Mouse (Mus musculus) heart, embryonic 10.5 days (tissue): ENCODE measurements at regions not wholly inside any gene's neighbourhood (a gene's known extent, or its start where the extent isn't known, plus 50 kb on each side); places are given as distances from the start of the nearest gene placed in this dataset.

Source experiments
- DNase-seq: peaks from one replicate; pipeline ENCODE4 v3.0.0-alpha.2; 2017; ENCODE audit warnings: low spot score
- H3K27ac ChIP-seq: fragments of 300-500 bp; sonication (generic); 2 replicates; pipeline ENCODE4 v1.5.1; 2016; ENCODE audit warnings: mild to moderate bottlenecking
- H3K27me3 ChIP-seq: fragments of 300-500 bp; sonication (generic); 2 replicates; pipeline ENCODE4 v1.6.1; 2016; ENCODE audit warnings: mild to moderate bottlenecking; ENCODE audit not compliant: poor library complexity, insufficient read depth, severe bottlenecking
- H3K36me3 ChIP-seq: fragments of 300-500 bp; sonication (generic); 2 replicates; pipeline ENCODE4 v1.6.1; 2016; ENCODE audit warnings: mild to moderate bottlenecking, moderate library complexity
- H3K4me1 ChIP-seq: fragments of 300-500 bp; sonication (generic); 2 replicates; pipeline ENCODE4 v1.6.1; 2016; ENCODE audit warnings: mild to moderate bottlenecking
- H3K4me3 ChIP-seq: fragments of 300-500 bp; sonication (generic); 2 replicates; pipeline ENCODE4 v1.5.1; 2016; ENCODE audit warnings: mild to moderate bottlenecking, moderate library complexity
- H3K9me3 ChIP-seq: fragments of 300-500 bp; sonication (generic); 2 replicates; pipeline ENCODE4 v1.6.1; 2016; ENCODE audit warnings: mild to moderate bottlenecking, moderate library complexity
- WGBS: fragments of 180-500 bp; shearing (Covaris S2); methylation state at CpG from one replicate; pipeline ENCODE4 v1.1.7; 2016; 5-methylcytosine and 5-hydroxymethylcytosine counted together

- Histone ChIP-seq H3K4me1 (no peaks in the 10 kb centered on the region), H3K36me3 (no peaks in the 10 kb centered on the region), H3K27me3 (no peaks in the 10 kb centered on the region), H3K4me3 (no peak overlapping the region), H3K9me3 (no peaks in the 10 kb centered on the region), H3K27ac (no peak overlapping the region)
- no peak for DNase-seq
- WGBS, result 71% methylated on average over 10 of the region's 10 CpGs
Measured at GRCm38 (mm10) chr12:56472856-56473647, 63.7 kb downstream of the Nkx2-1 start.

- no peak for DNase-seq
- H3K36me3 ChIP-seq, result no peaks in the 10 kb centered on the region
- H3K4me3 ChIP-seq, result no peak overlapping the region
- no peaks in the 10 kb centered on the region for H3K4me1 ChIP-seq
- H3K9me3 ChIP-seq, result no peaks in the 10 kb centered on the region
- no peak overlapping the region for H3K27ac ChIP-seq
- WGBS, result 79% methylated on average over 10 of the region's 10 CpGs
- H3K27me3 ChIP-seq, result no peaks in the 10 kb centered on the region
Measured at GRCm38 (mm10) chr12:56470932-56471500, 65.7 kb downstream of the Nkx2-1 start.

GRCm38 (mm10) chr12:56459508-56460119 is 77.1 kb downstream of the Nkx2-1 start:
- Histone ChIP-seq H3K9me3 (no peaks in the 10 kb centered on the region), H3K4me1 (0 out of 2 replicates have a peak, but pooled peaks cover 4% of the 10 kb centered on the region), H3K27me3 (peaks cover 18% of the 10 kb centered on the region; the same call in 1 of the 2 replicates), H3K36me3 (no peaks in the 10 kb centered on the region), H3K27ac (no peak overlapping the region), H3K4me3 (peak overlapping the region; percentile 42)
- no peak for DNase-seq
- 9% methylated on average over 10 of the region's 10 CpGs for WGBS

- Histone ChIP-seq H3K27me3 (peaks cover 18% of the 10 kb centered on the region; the same call in 1 of the 2 replicates), H3K9me3 (no peaks in the 10 kb centered on the region), H3K4me3 (peak overlapping the region; percentile 42), H3K4me1 (0 out of 2 replicates have a peak, but pooled peaks cover 4% of the 10 kb centered on the region), H3K27ac (no peak overlapping the region), H3K36me3 (no peaks in the 10 kb centered on the region)
- no peak for DNase-seq
- WGBS, result 14% methylated on average over 16 of the region's 16 CpGs
Measured at GRCm38 (mm10) chr12:56458665-56459507, 77.8 kb downstream of the Nkx2-1 start.

- WGBS, result 48% methylated on average over 5 of the region's 5 CpGs
- Histone ChIP-seq H3K9me3 (no peaks in the 10 kb centered on the region), H3K27me3 (peaks cover 18% of the 10 kb centered on the region; the same call in 1 of the 2 replicates), H3K27ac (no peak overlapping the region), H3K4me1 (0 out of 2 replicates have a peak, but pooled peaks cover 4% of the 10 kb centered on the region), H3K36me3 (no peaks in the 10 kb centered on the region), H3K4me3 (no peak overlapping the region)
- no peak for DNase-seq
Measured at GRCm38 (mm10) chr12:56457951-56458350, 78.8 kb downstream of the Nkx2-1 start.

GRCm38 (mm10) chr12:56457356-56457755 is 79.4 kb downstream of the Nkx2-1 start:
- no peak overlapping the region for H3K4me3 ChIP-seq
- no peak overlapping the region for H3K27ac ChIP-seq
- no peaks in the 10 kb centered on the region for H3K36me3 ChIP-seq
- no peak for DNase-seq
- peaks cover 15% of the 10 kb centered on the region; the same call in 1 of the 2 replicates for H3K27me3 ChIP-seq
- H3K4me1 ChIP-seq, result 0 out of 2 replicates have a peak, but pooled peaks cover 4% of the 10 kb centered on the region
- 16% methylated on average over 2 of the region's 2 CpGs for WGBS
- no peaks in the 10 kb centered on the region for H3K9me3 ChIP-seq

- no peaks in the 10 kb centered on the region for H3K27me3 ChIP-seq
- no peak for DNase-seq
- WGBS, result 69% methylated on average over 2 of the region's 2 CpGs
- H3K4me1 ChIP-seq, result no peaks in the 10 kb centered on the region
- H3K4me3 ChIP-seq, result no peak overlapping the region
- no peaks in the 10 kb centered on the region for H3K9me3 ChIP-seq
- no peaks in the 10 kb centered on the region for H3K36me3 ChIP-seq
- H3K27ac ChIP-seq, result no peak overlapping the region
Measured at GRCm38 (mm10) chr12:56450261-56450660, 86.4 kb downstream of the Nkx2-1 start.

- no peak overlapping the region for H3K27ac ChIP-seq
- no peaks in the 10 kb centered on the region for H3K36me3 ChIP-seq
- no peaks in the 10 kb centered on the region for H3K9me3 ChIP-seq
- H3K4me1 ChIP-seq, result no peaks in the 10 kb centered on the region
- H3K4me3 ChIP-seq, result no peak overlapping the region
- 85% methylated on average over 12 of the region's 12 CpGs for WGBS
- H3K27me3 ChIP-seq, result no peaks in the 10 kb centered on the region
- no peak for DNase-seq
Measured at GRCm38 (mm10) chr12:56448786-56449564, 87.7 kb downstream of the Nkx2-1 start.

GRCm38 (mm10) chr12:56441166-56441817 is 95.4 kb downstream of the Nkx2-1 start:
- Histone ChIP-seq H3K4me1 (no peaks in the 10 kb centered on the region), H3K36me3 (no peaks in the 10 kb centered on the region), H3K27ac (no peak overlapping the region), H3K9me3 (no peaks in the 10 kb centered on the region), H3K4me3 (no peak overlapping the region), H3K27me3 (0 out of 2 replicates have a peak, but pooled peaks cover 6% of the 10 kb centered on the region)
- DNase-seq, result no peak
- 78% methylated on average over 8 of the region's 8 CpGs for WGBS

GRCm38 (mm10) chr12:56440068-56440847 is 94.6 kb upstream of the Mbip start:
- no peak for DNase-seq
- Histone ChIP-seq H3K27me3 (0 out of 2 replicates have a peak, but pooled peaks cover 6% of the 10 kb centered on the region), H3K27ac (no peak overlapping the region), H3K4me3 (no peak overlapping the region), H3K4me1 (no peaks in the 10 kb centered on the region), H3K9me3 (no peaks in the 10 kb centered on the region), H3K36me3 (no peaks in the 10 kb centered on the region)
- WGBS, result 73% methylated on average over 12 of the region's 12 CpGs

- no peak for DNase-seq
- WGBS, result 71% methylated on average over 3 of the region's 3 CpGs
- Histone ChIP-seq H3K4me3 (no peak overlapping the region), H3K4me1 (no peaks in the 10 kb centered on the region), H3K36me3 (no peaks in the 10 kb centered on the region), H3K27ac (no peak overlapping the region), H3K9me3 (no peaks in the 10 kb centered on the region), H3K27me3 (0 out of 2 replicates have a peak, but pooled peaks cover 6% of the 10 kb centered on the region)
Measured at GRCm38 (mm10) chr12:56438384-56438783, 92.7 kb upstream of the Mbip start.
